Mouse (Mus musculus): ENCODE measurements at regions not wholly inside any gene's neighbourhood (a gene's known extent, or its start where the extent isn't known, plus 50 kb on each side); places are given as distances from the start of the nearest gene placed in this dataset.

DNA sequence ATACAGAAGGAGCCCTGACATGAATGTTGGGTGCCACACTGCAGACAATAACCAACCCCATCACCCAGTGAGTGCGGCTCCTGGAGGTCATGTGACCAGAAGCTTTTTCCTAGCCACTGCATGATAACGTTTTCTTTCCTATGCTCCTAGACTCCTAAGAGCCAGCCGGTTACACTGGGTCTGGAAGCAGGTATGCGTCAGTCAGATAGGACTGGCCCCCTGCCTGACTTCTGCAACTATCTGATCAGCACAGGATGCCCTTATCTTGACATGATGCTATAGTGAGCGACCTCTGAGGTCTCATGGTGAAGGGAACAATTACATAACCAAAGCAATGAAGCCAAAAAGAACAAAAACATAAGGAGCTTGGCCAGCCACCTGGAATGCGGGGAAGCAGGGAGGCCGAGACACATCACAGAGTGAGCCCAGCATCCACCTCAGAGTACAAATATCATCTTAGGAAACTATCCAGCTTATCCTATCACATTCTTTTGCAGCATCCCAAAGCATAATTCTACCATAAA, 63.2 kb upstream of the Trib2 start:
- no peak for DNase-seq (ENCODE audit: low spot score in 2 of 2)
